Mouse (Mus musculus): ENCODE measurements around the gene Slc25a42. TPM values are rescaled to one million over a fixed set of nuclear protein-coding genes. Genes with fewer than 3 reads are reported as not detected.

The Slc25a42 gene
- total RNA-seq, 2 experiments from 2014 or later, result 27.5 to 33.3 TPM

DNA sequence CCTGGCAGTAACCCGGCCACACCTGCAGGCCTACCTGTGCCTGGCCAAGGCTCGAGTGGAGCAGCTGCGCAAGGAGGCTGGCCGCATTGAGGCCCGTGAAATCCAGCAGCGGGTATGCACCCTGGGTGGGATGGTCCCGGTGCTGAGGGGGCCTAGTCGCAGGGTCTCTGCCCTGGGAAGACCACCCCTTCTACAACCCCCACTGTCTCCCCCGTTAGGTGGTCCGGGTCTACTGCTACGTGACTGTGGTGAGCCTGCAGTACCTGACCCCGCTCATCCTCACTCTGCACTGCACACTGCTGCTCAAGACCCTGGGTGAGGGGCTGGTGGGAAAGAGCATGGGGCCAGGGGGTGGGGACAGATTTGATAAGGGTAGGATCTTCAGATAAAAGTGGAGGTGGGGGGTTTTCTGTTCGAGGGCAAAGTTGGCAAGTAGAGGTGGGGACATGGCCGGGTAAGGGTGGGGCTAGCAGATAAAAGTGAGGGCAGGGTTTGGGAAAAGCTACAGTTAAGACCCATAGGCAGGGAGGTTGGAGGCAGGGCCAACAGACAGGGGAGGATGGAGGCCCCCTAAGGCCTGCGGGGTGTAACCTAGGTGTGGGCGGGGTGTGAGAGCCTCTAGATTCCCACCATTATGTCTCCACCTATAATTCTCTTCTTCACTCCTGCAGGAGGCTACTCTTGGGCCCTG is 30.7 kb downstream of the Slc25a42 start:
- no peak overlapping the region for H3K4me3 ChIP-seq
- intact Hi-C loops (cut with DNase I), result no loop called here
- no peak for TF ChIP-seq CTCF (IDR thresholded peaks at IDR 0.05)
- H3K27ac ChIP-seq, result no peak overlapping the region
- DNase-seq, result no peak

DNA sequence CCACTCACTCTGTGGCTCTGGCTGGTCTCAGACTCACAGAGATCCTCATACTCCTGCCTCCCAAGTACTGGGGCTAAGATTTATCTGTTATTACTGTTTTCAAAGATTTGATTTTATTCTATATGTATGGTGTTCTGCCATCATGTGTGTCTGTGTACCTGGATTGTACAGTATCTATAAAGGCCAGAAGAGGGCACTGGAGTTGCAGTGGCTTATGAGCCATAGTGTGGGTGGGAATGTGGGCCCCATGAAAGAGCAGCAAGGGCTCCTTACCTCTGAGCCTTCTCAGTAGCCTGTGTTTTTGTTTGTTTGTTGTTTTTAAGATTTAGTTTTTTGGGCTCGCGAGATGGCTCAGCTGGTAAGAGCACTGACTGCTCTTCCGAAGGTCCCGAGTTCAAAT is 33.0 kb downstream of the Slc25a42 start:
- H3K27ac ChIP-seq, result no peak overlapping the region
- intact Hi-C loops (cut with DNase I), result no loop called here
- TF ChIP-seq CTCF (IDR thresholded peaks at IDR 0.05), result peak; percentile 65

DNA sequence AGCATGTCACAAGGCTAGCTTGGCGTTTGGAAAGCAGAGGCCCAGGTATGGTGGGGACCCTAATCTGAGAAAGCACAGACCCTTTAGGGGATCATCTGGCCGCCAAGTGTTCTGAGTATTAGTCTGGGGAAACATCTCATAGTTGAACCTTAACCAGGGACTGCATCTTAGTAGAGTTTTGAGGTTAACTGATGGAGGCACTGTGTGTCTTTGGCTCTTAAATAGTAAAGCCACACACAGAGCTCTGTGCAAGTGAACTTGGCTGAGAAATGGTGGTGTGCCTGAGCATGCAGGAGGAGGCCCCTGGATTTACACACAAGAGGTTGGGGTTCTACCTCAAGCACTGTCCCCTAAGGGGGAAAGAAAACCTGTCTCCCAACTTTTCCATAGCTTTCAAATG is 33.9 kb downstream of the Slc25a42 start:
- intact Hi-C loops (cut with DNase I), result loop anchor here (1.0 kb wide), 1 partner anchor 45 kb away; no protein-coding TSS in a partner anchor
- Histone ChIP-seq H3K27ac (no peak overlapping the region), H3K4me3 (no peak overlapping the region)
- TF ChIP-seq CTCF (IDR thresholded peaks at IDR 0.05), result no peak
- DNase-seq, result no peak

More for the DNA sequence above, 33.0 kb downstream of the Slc25a42 start:
- no peak overlapping the region for H3K4me3 ChIP-seq
- DNase-seq, result no peak

DNA sequence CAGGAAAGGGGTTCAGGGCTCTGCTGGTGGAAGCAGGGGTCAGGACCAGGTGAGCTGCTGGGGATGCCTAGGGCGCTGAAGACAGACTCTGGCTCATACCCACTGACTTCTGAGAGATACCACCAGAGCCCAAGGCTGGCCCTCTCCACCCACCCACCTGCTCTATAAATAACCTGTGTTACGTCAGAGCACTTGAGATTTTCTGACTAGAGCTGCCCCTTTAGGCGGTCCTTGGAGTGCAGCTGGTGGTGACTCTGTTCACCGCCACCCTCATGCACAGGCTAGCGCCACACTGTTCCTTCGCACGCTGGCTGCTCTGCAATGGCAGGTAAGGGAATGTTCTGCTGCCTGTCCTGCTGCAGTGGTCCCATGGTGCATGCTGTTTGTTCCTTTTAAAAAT is 38.0 kb downstream of the Slc25a42 start:
- H3K27ac ChIP-seq, result no peak overlapping the region
- no peak overlapping the region for H3K4me3 ChIP-seq
- intact Hi-C loops (cut with DNase I), result loop anchor here (5.0 kb wide), 1 partner anchor 252 kb away; no protein-coding TSS in a partner anchor

DNA sequence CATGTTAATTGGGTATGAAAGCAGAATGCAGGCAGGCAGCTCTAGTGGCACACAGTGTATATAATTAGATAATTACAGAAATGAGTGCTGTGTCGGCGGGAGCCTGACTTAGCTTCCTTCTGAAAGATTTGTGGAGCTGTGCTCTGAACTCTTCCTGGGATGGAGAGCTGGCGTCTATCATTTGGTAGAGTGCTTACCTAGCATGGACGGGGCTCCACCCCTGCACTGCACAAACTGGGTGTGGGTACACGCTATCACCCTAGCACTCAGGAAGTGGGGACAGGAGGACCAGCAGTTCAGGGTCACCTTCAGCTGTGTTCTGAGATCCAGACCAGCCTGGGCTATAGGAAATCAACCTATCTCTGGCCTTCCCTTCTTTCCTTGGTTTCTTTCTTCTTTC is 38.8 kb downstream of the Slc25a42 start:
- TF ChIP-seq CTCF (IDR thresholded peaks at IDR 0.05), result no peak
- intact Hi-C loops (cut with DNase I), result loop anchor here (2.0 to 5.0 kb wide), 2 partner anchors 35 to 251 kb away; partner anchors contain the start of genes Borcs8, Mef2b and Rfxank
- Histone ChIP-seq H3K4me3 (peak overlapping the region; percentile 19; the same call in 1 of the 2 replicates), H3K27ac (no peak overlapping the region)
- DNase-seq, result no peak

More for the DNA sequence above, 38.0 kb downstream of the Slc25a42 start:
- no peak for DNase-seq
- no peak for TF ChIP-seq CTCF (IDR thresholded peaks at IDR 0.05)

DNA sequence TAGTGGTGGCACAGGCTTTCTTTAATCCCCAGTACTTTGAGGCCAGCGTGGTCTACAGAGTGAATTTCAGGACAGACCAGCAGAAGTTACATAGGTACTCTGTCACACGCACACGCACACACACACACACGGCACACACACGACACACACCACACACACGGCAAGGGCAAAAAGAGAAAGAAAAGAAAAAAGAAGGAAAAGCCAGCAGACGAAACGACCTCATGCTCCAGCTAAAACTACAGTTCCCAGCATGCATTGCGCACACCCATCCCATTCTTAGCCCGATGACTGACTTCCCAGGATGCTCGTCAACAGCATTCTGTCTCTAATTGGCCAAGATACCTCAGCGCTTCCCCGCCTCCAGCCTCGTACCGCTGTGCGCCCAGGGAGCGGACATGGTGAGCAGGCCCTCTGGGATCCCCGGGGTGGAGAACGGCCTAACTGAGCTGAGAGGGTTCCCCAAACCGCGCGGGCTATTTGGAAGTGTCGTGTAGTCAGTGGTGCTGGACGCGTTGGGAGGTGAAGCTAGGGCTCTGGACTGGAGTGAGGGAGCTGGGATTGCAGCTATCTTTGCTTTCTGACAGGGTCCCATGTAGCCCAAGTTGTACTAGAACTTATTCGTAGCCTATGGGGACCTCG is 39.9 kb downstream of the Slc25a42 start, which contains the start of gene Tmem161a:
TSS of gene Tmem161a (plus strand) at position 314 of the 639 bp plus-strand sequence.
- TF ChIP-seq CTCF (IDR thresholded peaks at IDR 0.05), result 0 out of 2 replicates have a peak, but pooled peaks have one; percentile 2
- Histone ChIP-seq H3K27ac (peak within 1 kb of the TSS; percentile 95), H3K4me3 (peak within 1 kb of the TSS; percentile 91)
- intact Hi-C loops (cut with DNase I), result loop anchor here (2.0 to 5.0 kb wide), 2 partner anchors 33 to 250 kb away; partner anchors contain the start of genes Borcs8, Mef2b and Rfxank
- DNase-seq, result peak; percentile 94

DNA sequence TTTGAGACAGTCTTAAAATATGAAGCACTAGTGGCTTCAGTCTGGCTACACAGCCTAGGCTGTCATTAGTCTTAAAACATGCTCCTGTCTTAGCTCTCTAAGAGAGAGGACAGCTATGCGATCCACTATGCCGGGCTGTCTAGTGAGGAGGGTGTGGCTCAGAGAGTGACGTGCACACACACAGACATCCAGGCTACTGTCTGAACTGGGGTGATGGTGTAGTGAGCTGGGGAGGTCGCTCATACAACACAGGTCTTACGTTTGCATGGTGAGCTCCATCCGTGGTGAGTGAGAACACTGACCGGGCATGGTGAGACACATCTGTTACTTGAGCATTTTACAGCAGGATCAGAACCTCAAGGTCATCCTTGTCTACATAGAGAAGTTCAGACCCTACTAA is 40.9 kb downstream of the Slc25a42 start:
- TF ChIP-seq CTCF (IDR thresholded peaks at IDR 0.05), result no peak
- H3K27ac ChIP-seq, result no peak overlapping the region
- DNase-seq, result no peak
- no peak overlapping the region for H3K4me3 ChIP-seq
- intact Hi-C loops (cut with DNase I), result loop anchor here (5.0 kb wide), 1 partner anchor 249 kb away; no protein-coding TSS in a partner anchor

DNA sequence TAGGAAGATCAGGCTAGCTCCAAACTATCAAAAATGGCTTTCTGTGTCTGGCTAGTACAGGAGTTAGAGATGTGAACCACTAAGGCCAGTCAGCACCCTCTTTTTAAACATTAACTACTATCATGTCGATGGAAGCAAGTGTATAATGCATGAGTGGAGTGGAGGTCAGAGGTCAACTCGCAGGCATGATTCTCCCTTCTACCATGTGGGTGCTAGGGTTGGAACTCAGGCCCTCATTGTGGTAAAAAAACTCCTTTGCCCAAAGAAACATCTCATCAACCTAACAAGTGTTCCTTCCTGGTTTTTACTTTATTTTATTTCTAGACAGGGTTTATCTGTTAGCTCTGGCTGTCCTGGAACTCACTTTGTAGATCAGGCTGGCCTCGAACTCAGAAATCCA is 41.4 kb downstream of the Slc25a42 start:
- TF ChIP-seq CTCF (IDR thresholded peaks at IDR 0.05), result no peak
- H3K27ac ChIP-seq, result no peak overlapping the region
- H3K4me3 ChIP-seq, result no peak overlapping the region
- no peak for DNase-seq
- intact Hi-C loops (cut with DNase I), result loop anchor here (5.0 kb wide), 1 partner anchor 248 kb away; no protein-coding TSS in a partner anchor

DNA sequence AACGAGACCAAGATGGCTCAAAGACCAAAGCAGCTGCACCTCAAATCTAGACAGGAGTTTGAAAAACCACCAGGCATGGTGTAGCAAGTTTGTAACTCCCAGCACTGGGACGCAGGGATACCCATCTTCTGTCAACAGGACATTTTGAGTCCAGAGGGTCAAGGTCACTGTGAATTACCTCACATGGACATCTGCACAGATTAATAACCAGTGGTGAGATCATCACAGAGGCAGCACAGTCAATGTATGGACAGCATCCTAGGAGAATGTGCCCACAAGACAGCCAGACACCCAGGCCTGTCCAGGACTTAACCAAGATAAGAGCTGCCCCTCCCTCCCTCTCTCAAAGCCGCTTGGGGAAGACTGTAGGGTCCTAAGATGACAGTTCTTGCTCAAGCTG is 42.0 kb downstream of the Slc25a42 start:
- DNase-seq, result no peak
- H3K4me3 ChIP-seq, result no peak overlapping the region
- intact Hi-C loops (cut with DNase I), result loop anchor here (5.0 kb wide), 1 partner anchor 248 kb away; no protein-coding TSS in a partner anchor
- no peak overlapping the region for H3K27ac ChIP-seq
- TF ChIP-seq CTCF (IDR thresholded peaks at IDR 0.05), result no peak

DNA sequence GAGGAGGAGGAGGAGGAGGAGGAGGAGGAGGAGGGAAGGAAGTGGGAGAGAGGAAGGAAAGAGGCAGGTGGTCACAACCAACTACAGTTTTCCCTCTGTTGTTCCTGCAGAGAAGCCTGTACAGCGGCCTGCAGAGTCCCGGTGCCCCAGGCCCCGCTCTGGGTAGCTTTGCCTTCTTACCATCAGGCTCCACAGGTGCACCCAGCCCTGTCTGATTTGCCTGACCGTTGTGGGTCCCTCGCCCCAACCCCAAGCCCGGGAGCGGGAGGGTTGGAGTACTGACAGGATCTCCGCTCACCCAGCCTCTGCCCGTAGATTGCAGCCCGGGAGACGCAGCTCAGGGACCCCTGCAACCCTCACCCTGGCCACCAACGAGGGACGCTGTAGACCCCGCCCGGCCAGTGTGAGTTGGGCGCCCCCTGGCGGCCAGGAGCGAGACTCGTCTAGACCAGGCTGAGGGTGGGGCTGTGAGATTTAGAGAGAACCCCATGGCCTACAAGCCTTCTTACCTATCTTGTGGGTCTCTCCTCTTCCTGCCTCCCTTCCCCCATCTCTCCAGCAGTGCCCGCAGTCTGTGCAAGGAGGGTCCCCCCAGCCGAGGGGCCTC is 45.5 kb downstream of the Slc25a42 start:
- peak; percentile 93 for TF ChIP-seq CTCF (IDR thresholded peaks at IDR 0.05)
- H3K4me3 ChIP-seq, result peak overlapping the region; percentile 41

DNA sequence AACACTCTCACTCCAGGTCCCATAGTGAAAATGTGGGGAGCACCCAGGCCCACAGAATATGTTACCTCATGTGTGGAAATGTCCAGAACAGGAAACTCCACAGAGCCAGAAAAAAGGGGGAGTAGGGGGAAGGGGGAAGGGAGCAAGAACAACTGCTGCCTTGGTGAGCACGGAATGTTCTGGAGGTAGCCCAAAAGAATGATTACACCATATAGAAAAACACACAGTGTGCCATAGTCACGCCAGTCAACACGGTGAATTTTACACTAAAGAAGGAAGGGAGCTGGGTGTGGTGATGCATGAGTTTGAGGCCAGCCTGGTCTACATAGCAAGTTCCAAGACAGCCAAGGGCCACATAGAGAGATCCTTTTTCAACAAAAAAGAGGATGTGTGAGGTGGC is 48.8 kb downstream of the Slc25a42 start:
- DNase-seq, result no peak
- H3K4me3 ChIP-seq, result no peak overlapping the region
- H3K27ac ChIP-seq, result no peak overlapping the region
- intact Hi-C loops (cut with DNase I), result no loop called here
- no peak for TF ChIP-seq CTCF (IDR thresholded peaks at IDR 0.05)

More for the DNA sequence above, 45.5 kb downstream of the Slc25a42 start:
- H3K27ac ChIP-seq, result no peak overlapping the region
- intact Hi-C loops (cut with DNase I), result loop anchor here (1.0 to 5.0 kb wide), 2 partner anchors 62 to 79 kb away; no protein-coding TSS in a partner anchor
- DNase-seq, result peak; percentile 78

DNA sequence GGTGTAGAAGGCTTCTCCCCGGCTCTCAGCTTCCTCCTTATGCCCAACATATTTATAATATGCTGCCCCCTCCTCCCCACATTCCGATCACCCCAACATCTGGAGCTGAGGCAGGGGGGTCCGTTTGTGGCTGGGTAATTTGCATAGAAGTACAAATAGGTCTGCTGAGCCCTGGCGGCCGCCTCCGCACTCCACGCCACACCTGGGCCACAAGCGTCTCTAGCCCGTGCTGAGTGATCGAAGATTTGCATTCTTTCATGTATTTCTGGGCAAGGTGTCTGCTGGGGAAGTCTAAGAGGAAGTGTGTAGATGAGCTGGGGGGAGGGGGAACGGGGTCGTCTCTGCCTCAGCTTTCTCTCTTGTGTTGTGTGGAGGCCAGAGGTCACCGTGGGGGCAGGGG is 52.1 kb downstream of the Slc25a42 start:
- Histone ChIP-seq H3K27ac (no peak overlapping the region), H3K4me3 (no peak overlapping the region)
- no peak for TF ChIP-seq CTCF (IDR thresholded peaks at IDR 0.05)
- no peak for DNase-seq
- intact Hi-C loops (cut with DNase I), result no loop called here

Measured in gastrocnemius, adult 2 months (tissue).